Mouse (Mus musculus) liver, embryonic 14.5 days (tissue): ENCODE measurements around the gene Jade1.

Experiments
- CTCF ChIP-seq: IDR thresholded peaks from 2 replicates; pipeline ENCODE4 v1.5.1; 2016; ENCODE audit warnings: antibody characterized with exemption, low read depth, control low read depth
- EP300 ChIP-seq: IDR thresholded peaks from 2 replicates; pipeline ENCODE4 v1.6.1; 2016; ENCODE audit warnings: antibody characterized with exemption, low read depth

- TF ChIP-seq CTCF (no peak), EP300 (no peak)
These were observed 45.9 kb downstream of the Jade1 start for GRCm38 (mm10) chr3:41601226-41602020.
